Mouse (Mus musculus) neutrophil, adult 5-6 weeks (primary cell): Measurements from ENCODE around the gene Atrn. TPM values are rescaled to one million over a fixed set of nuclear protein-coding genes. Genes with fewer than 3 reads are reported as not detected.

Experiments used
- ATAC-seq: fragments of 151-379, 151-347 bp; 2 replicates; pipeline ENCODE4 v1.8.0; 2017; ENCODE audit warnings: mild to moderate bottlenecking, moderate TSS enrichment; ENCODE audit not compliant: insufficient number of reproducible peaks, poor library complexity, low FRiP score, severe bottlenecking; ENCODE audit errors: extremely low read depth
- total RNA-seq: library from RNA; stranded (forward); fragments of 200-1000 nt; gene quantifications from 2 replicates; pipeline ENCODE4 v1.2.3, GENCODE M21; 2017

Atrn gene
- total RNA-seq, 1 experiment from 2014 or later: 25.7 TPM

- ATAC-seq: no peak
Observed at GRCm38 (mm10) chr2:131059377-131059776, 153.1 kb downstream of the Atrn start.

GRCm38 (mm10) chr2:131059781-131060540 lies 153.7 kb downstream of the Atrn start:
- ATAC-seq: no peak

GRCm38 (mm10) chr2:131060784-131061183 lies 154.5 kb downstream of the Atrn start:
- ATAC-seq: no peak

- ATAC-seq: no peak
Observed at GRCm38 (mm10) chr2:131061607-131062006, 155.3 kb downstream of the Atrn start.

GRCm38 (mm10) chr2:131063404-131063864 lies 157.1 kb downstream of the Atrn start, which contains the start of gene Adam33:
Gene Adam33 (minus strand): TSS chr2:131063814.
- no peak for ATAC-seq

- no peak for ATAC-seq
Observed at GRCm38 (mm10) chr2:131066342-131066741, 160.0 kb downstream of the Atrn start.

- no peak for ATAC-seq
Observed at GRCm38 (mm10) chr2:131067481-131067880, 161.2 kb downstream of the Atrn start.

GRCm38 (mm10) chr2:131072536-131072935 lies 166.2 kb downstream of the Atrn start:
- no peak for ATAC-seq

Other genes with a start within 250 kb of the Atrn start
- 74.4 and 82.3 TPM in 2 replicates for gene Ddrgk1, start 241.8 kb upstream of the Atrn start, total RNA-seq
- gene Itpa, start 238.9 kb upstream of the Atrn start, total RNA-seq: 21.7 and 23.4 TPM in 2 replicates
- 3.1 and 4.3 TPM in 2 replicates for gene Slc4a11, start 209.0 kb upstream of the Atrn start, total RNA-seq
- 15.7 and 21.9 TPM in 2 replicates for gene 4930402H24Rik, start 89 bp upstream of the Atrn start, total RNA-seq
- not detected in 2 replicates for gene Gfra4, start 136.6 kb downstream of the Atrn start, total RNA-seq
- not detected in 2 replicates for gene Adam33, start 157.3 kb downstream of the Atrn start, total RNA-seq
- gene Siglec1, start 180.3 kb downstream of the Atrn start, total RNA-seq: 0.47 and 0.49 TPM in 2 replicates
- gene Hspa12b, start 220.8 kb downstream of the Atrn start, total RNA-seq: not detected in 2 replicates
- not detected in 2 replicates for gene Gm11037, start 227.0 kb downstream of the Atrn start, total RNA-seq